Mouse (Mus musculus) frontal cortex, adult 2 months (tissue): ENCODE measurements at regions not wholly inside any gene's neighbourhood (a gene's known extent, or its start where the extent isn't known, plus 50 kb on each side); places are given as distances from the start of the nearest gene placed in this dataset.

Experiments
- DNase-seq, 2 experiments: peaks; one replicate each; pipeline ENCODE4 v3.0.0; 2022; ENCODE audit warnings: low spot score in 1 of 2; ENCODE audit errors: extremely low spot score in 1 of 2

- DNase-seq: no peak
These were observed 56.2 kb downstream of the Rpl36a-ps1 start for GRCm38 (mm10) chr14:98937933-98938332.

GRCm38 (mm10) chr14:98937373-98937772 is 56.7 kb downstream of the Rpl36a-ps1 start:
- no peak for DNase-seq

DNA sequence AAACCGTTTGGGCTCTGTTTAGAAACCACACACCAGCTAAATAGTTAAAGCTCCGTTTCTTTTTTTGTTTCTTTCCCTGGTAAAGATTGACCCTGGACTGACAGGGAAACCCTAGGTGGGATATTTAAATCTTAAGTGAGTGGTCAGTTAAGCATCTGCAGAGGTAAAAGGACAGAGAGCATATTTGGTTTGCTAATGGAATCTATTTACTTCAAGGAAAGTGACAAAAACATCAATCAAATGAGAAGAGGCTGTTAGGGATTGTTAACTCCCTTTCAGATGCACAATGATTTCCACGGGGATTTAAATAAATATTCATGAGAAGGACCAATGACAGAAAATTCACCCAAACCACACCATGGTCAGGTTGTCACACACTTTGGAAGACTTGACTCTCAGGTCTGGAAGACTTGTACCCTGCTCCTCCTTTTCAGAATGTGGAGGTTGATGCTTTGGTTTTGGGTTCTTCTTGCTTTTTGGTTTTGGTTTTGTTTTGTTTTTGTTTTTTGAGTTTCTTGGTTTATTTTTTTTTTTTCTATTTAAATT is 60.7 kb downstream of the Rpl36a-ps1 start:
- no peak for DNase-seq

DNA sequence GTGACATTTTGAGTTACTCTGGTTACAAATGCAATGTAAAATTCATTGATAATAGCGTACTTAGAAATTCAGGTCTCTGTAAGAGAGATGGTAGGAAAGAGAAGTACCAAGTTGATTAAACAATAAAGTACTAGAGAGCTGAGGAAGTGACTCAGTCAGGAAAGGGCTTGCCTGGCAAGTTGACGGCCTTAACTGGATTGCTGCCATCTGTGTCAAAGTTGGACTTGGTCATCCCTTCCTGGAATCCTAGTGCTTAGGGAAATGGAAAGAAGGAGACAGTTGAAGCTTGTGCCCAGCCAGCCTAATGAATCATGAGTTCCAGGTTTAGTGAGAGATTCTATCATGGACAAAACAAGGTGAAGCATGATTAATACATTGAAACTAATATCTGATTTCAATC is 64.8 kb downstream of the Rpl36a-ps1 start:
- no peak for DNase-seq

DNA sequence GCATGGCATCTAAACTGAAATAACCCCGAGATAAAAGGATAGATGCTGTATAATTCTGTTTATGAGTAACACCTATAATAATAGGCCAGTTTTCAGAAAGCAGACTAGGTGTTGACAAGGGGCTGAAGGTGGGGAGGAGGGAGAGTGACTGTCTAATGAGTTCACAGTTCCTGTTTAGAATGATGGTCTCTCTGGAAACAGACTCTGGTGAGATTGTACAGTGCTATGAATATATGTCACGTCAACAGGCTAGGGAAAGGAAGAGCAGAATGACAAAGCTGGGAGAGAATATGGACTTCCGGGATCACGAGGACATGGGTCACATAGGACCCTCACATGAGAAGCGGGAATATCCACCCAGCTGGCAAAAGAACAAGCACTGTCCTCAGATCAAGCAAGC is 85.9 kb downstream of the Rpl36a-ps1 start:
- no peak for DNase-seq

DNA sequence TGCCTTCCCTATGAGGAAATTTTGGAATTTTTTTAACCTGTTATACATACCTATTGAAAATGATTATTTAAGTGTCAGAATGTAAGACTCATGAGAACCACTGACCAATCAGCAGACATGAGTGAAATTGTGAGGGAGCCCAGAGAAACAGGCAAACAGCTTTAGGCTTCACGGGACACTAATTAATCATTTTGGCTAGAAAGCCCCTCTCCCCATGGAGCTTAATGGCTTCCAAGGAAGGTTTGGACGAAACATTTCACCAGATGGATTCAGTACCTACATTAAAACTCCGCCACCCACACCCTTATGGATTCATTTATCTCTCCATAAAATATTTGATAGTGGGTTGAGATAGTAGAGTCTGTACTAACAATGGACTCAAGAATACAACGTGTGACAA is 95.2 kb downstream of the Rpl36a-ps1 start:
- DNase-seq: no peak

- DNase-seq: no peak
These were observed 96.7 kb downstream of the Rpl36a-ps1 start for GRCm38 (mm10) chr14:98897390-98897789.

GRCm38 (mm10) chr14:98895933-98896332 is 98.2 kb downstream of the Rpl36a-ps1 start:
- DNase-seq: no peak

- DNase-seq: no peak
These were observed 101.4 kb downstream of the Rpl36a-ps1 start for GRCm38 (mm10) chr14:98892670-98893069.

- no peak for DNase-seq
These were observed 102.7 kb downstream of the Rpl36a-ps1 start for GRCm38 (mm10) chr14:98891252-98891947.

DNA sequence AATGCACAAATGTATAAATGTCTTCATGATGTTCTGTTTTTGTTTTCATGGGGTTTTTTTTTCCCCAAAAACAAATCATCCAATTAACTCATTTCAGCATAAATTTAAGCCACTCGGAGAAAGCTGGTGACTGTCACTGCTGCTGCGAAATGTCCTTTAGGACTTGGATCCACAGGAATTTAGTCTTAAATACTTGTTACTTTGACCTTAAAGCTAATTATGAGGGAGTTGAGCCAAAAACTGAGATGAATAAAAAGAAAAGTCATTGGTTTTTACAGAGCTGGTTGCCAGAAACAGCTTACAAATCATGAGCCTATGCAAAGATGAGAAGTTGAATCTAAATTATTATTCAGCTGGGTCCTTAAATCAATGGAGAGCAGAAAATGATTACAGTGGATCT is 106.5 kb downstream of the Rpl36a-ps1 start:
- no peak for DNase-seq

GRCm38 (mm10) chr14:98886982-98887381 is 107.1 kb downstream of the Rpl36a-ps1 start:
- peak in 1 of 2 experiments; percentile 15 for DNase-seq

GRCm38 (mm10) chr14:98882586-98882985 is 111.5 kb downstream of the Rpl36a-ps1 start:
- no peak for DNase-seq

- no peak for DNase-seq
These were observed 116.2 kb downstream of the Rpl36a-ps1 start for GRCm38 (mm10) chr14:98877956-98878355.

DNA sequence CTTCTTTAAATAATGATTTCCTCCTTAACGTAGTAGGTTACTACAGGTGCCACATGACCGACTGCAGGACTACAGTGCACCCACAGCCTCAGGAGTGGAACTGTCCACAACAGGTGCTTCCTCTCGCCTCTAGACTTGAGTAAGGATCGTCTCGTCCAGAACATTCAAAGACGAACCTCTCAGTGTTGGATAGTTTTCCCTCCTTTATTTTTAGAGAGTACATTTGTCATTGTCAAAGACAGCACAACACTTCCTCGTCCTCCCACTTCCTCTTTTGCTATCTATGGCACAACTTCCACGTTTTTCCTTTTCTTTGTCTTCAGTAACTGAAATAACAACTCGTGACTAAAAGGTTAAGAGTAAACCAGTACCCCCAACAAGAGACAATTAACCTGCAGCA is 120.7 kb downstream of the Rpl36a-ps1 start:
- no peak for DNase-seq

DNA sequence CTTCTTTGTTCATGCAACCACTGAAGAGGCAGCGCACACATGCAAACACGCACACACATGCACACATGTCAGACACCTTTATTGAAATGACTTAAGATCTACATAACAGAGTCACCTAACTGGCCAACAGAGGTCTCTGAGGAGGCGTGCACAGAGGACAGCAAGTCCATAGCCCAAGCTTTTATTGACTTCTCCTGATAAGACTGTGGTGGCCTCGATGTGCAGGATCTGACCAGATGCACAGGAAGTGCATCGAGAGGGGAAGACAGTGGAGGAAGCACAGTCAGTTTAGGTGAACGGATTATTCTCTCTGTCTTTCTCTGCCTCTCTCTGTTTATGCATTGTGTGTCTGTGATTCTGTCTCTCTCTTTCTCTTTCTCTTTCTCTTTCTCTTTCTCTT is 124.2 kb downstream of the Rpl36a-ps1 start:
- DNase-seq: no peak

DNA sequence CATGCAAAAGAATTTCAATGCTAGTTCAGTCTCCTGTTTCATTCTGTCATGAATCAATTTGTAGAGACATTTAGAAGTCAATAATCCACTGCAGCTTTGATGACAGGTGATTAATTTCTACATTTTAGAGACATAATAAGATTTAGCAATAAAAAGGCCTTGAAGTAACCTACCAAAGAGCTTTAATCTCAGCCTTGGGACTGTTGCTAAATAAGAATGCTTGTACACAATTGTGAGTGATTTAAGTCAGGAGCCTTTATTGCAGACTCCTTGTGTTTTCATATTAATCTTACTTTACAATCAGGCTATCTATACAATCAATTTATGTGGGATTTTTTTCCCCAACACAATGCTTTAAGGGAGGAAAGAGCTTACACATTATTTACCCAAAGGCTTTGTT is 127.2 kb downstream of the Rpl36a-ps1 start:
- no peak for DNase-seq

GRCm38 (mm10) chr14:98864001-98864400 is 130.1 kb downstream of the Rpl36a-ps1 start:
- no peak for DNase-seq

DNA sequence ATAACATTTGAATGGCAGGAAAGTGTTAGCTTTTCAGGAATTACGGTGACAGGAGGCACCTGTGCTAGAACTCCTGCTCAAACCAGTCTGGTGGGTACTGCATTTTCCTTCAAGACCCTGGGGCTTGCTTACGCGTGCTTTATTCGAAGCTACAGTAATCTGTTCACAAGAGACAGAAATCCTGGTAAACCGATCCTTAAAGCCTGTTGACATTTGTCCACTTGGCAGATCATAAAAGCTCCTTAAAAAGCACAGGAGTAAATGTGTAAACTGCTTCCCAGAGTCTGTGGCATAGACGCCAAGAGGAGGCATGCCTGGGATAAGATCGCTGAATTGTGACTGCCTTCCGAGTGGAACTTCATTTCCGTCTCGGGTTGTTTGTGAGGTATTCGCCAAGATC is 130.5 kb downstream of the Rpl36a-ps1 start:
- DNase-seq: no peak

DNA sequence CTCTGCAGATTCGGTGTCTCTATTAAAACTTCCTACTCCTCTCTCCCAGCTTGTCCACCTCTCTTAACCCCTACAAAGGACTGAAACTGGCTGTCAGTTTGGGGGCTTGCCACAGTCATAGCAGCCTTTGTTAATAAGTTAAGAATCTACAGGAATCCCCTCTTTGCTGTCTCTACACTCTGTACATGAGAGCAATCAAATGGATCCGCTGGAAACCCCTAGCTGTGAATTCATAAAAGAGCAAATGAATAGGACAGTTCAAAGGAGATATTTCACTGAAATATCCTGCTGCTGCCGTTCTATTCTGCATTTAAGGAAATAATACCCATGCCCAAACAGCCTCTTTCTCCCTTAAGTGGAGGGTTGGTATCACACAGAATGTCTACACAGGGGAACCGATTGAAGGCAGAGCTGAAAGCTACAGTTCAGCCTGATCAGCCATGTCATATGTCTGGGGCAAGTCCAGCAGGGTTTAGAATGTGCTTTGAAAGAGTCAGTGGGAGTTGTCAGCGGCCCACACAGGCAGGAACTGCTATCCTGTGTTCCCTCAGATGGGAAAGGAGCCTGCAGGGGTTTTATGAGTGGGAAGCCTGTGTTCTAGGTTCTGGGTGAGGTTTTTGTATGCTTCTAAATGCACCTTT is 131.9 kb downstream of the Rpl36a-ps1 start:
- DNase-seq: no peak

DNA sequence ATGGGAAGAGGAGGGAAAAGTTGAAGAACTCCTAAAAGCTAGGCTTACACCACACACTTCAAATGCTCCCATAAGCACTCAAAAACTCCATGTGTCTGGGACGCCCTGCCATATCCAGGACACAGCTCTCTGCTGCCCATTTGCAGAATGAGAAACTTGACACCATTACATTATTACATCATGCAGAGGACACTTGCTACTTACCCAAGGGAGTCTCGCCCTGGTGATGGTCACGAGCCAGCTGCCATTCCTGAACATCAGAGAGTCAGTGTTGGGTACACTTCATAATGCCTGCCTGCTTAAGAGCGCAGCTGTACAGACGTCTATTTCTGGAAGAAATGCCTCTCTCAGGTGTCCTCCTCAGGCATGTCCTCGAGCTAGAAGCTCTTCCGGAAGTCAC is 135.3 kb downstream of the Rpl36a-ps1 start:
- no peak for DNase-seq

DNA sequence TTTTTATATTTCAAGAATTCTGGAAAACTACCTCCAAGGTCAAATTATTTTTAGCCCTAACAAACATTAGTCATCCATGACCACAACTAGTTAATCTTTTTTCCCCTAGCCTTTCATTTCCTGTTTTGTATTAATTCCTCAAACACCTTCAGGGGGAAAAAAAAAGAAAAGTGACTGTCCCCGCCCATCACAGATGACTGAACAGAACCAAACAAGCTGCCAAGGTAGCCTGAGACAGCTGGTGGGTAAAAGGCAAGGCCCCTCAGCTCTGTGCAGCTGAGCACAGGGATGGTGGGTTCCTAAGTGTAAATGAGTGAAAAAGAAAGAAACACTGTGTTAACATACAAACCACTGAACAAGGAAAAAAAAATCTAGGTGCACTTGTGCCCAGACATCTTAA is 145.6 kb downstream of the Rpl36a-ps1 start:
- DNase-seq: no peak
